Mouse (Mus musculus): ENCODE results near the gene Scgb1b30.
"Not testable (repeated sequence)": the region's sequence is repeated elsewhere in the genome, so short reads cannot be mapped to it uniquely, and the experiment has no call there.

The Scgb1b30 gene

DNA sequence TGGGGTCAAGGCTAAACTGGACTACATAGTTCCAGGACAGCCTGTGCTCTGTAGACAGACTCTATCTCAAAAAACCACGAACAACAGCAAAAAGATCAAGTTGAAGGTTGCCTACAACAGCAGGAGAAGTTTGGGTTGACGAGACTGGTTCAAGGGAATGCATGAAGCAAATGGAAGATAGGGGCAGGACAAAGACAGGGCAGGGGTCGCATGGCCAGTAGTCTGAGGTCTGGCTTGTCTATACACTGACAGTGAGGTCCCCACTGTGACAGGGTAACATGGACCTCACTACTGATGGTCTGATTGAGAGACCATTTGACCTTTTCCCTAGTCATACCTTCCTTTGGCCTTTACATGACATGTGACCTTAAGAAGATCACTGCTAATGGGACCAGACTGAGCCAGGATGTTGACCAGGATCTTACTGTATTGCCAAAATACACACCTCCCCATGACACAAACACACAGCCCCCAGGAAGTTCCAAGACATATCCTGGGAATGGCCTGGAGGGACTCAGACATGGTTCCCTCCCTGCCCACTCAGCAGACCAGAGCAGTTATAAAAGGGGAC is at the start of gene Scgb1b30:
Gene Scgb1b30, plus strand, starts transcription at position 521 of the 571 bp plus-strand sequence.
- DNase-seq (ENCODE audit: low read depth, low spot score): peak; percentile 1

DNA sequence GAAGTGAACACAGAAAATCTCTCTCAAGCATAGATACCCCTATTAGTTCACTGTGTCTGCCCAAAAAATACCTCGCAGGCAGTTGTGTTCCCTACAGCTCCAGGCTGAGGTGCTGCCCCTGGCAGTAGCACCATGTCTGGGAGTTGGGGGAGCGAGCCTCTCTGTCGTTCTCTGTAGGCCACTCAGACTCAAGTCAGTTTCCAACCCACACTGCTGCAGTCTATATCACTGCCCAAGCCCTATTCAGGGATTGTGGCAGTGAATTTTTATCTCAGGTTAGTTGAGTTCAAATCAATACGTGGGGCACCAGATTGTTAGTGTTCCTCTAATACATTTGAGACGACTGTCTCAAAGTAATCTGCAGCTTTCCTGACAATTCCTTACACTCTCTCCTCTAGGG is 27.1 kb upstream of the Scgb1b30 start:
- DNase-seq (ENCODE audit: low read depth, low spot score): not testable (repeated sequence)

DNA sequence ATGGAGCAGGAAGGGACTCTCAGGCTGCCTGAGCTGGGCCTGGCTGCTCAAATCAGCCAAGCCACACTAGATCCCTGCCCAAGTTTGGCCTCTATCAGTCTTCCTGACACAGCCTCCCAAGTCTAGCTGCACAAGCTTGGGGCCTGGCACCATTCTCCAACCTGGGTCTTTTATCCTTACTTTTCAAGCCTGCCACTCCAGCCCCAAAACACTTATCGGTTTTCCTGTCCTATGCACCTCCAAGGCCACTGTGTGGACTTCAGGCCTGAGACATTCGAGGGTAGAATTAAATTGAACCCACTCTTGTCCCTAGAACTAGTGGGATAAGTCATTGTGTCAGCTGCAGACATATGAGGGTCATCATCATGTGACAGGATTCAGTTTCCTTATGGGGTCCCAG is 4.8 kb downstream of the Scgb1b30 start:
- no peak for DNase-seq (ENCODE audit: low read depth, low spot score)

DNA sequence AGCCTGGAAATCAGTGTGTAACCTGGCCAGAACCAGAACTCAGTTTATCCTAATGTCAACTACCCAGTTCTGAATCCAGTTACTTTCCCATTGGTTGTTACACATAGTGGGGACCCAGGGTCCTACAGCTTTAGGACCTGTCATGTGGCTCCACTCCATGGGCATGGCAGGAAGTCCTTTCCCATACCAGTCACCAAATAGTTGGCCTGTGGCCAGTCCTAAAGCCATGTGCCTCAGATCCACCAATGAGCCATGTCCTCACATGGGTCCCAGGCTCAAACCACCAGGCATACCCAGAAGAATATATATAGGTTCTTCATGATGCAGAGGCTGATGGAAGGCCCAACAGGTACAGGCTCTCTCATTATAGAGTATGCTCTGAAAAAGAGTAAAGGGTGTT is 6.0 kb downstream of the Scgb1b30 start:
- no peak for DNase-seq (ENCODE audit: low read depth, low spot score)

DNA sequence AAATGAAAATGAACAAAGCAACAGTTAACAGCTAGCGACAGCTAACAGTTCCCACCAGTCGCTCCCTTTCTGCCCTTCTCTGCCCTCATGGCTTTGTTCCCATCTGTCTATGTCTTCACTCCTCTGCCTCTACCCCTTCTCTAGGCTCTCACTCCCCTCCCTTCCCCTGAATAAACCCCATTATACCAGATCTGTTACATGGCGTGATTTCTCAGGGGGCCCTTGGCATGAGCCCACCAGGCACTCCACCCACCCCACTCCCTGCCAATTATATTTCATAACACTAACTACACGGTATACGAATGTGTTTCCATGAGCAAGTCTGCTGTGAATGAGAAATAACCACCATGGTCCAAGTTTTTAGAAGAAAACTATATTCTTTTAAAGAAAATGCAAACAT is 14.0 kb downstream of the Scgb1b30 start:
- no peak for DNase-seq (ENCODE audit: low read depth, low spot score)

DNA sequence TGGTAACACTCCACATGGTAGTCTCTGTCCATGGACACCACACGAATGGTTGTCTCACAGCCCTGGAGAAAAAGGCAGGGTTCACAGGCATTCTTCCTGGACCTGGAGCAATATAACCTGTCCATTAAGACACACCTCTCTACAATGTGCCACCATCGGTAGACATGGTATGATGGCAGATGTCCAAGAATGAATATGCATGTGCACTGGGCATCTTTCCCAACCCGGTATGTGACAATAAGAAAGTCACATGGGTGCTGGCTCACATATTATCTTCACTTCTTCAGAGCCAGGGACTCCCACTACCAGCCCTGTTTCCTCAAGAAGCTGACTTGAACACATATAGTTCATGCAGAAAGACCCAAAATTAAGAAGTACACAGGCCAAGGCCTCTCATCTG is 21.4 kb downstream of the Scgb1b30 start:
- no peak for DNase-seq (ENCODE audit: low read depth, low spot score)

DNA sequence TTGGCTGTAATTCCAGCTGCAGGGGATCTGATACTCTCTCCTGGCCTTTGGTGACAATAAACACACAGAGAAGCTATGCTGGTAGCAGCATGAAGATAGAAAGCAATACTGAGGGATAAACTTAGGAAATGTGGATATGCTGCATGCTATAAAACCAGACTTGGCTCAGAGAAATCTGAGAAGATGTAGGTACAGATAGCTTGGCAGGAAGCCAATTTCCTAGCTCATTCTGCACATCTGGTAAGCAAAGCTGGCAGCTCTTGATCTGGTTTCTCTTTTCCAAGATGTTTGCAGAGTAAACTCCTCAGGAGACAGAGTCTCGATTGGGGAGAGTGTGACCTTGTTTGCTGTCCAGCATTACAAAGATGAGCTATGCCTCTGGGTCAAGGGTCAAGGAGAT is 25.4 kb downstream of the Scgb1b30 start:
- not testable (repeated sequence) for DNase-seq (ENCODE audit: low read depth, low spot score)

DNA sequence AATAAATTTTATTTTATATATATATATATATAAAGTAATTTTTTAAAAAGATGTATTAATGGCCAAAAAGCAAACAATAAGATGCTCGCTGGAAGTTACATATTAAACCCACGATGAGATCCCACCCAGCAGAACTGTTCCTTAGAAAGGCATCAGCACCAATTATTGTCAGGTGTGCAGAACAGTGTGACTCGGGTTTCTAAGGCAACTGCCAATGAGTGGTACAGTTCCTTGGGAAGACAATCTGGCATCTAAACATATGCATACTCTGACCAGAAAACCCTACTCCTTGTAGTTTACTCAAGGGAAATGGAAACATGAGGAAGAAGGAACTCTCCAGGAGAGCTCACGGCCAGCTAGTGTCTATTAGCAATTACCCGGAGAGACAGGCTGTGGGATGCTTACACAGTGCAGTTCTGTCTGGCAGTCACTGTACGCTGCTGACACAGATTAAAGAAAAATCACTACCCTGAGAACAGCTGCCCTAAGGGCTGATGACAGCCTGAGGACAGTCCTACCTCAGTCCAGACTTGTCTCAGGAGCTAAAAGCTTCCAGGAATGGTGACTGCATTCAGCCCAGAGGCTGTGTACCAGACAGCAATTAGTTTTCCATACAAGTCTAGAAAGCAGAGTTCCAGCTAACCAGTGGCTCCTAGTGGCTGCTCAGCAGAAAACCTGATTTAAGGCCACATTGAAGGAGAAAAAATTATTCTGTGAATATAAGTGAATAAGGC is 27.9 kb downstream of the Scgb1b30 start:
- no peak for DNase-seq (ENCODE audit: low read depth, low spot score)

DNA sequence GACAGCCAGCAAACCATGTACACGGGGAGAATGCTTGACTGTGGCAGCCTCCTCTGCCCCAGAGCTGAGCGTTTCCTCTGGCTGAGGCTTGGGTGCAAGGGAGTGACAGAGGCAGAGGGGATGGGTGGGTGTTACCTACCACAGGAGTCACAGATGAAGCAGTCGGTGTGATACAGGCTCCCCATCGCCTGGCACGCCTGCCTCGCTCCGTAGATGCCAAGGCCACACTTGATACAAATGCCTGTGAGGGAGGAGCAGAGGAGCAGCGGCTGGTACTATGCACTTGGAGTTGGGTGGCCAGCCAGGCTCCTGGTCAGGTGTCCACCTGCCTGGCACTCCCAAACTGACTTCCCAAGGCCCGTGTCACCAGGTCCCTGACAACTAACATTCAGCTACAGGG is 30.1 kb downstream of the Scgb1b30 start:
- DNase-seq (ENCODE audit: low read depth, low spot score): no peak

DNA sequence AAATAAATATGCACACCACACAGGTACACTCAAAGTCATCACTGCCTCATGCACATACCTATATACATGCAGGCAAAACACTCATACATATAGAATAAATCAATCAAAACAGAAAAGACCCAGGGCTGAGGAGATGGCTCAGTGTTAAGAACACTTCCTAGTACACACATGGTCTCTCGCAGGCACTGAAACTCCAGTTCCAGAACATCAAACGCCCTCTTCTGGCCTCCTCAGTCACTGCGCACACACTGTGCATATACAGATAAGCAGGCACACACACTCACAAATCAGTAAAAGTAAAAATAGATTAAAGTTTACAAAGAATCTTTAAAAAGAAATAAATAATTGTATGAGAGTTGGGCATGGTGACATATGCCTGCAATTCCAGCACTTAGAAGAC is 31.1 kb downstream of the Scgb1b30 start:
- no peak for DNase-seq (ENCODE audit: low read depth, low spot score)

DNA sequence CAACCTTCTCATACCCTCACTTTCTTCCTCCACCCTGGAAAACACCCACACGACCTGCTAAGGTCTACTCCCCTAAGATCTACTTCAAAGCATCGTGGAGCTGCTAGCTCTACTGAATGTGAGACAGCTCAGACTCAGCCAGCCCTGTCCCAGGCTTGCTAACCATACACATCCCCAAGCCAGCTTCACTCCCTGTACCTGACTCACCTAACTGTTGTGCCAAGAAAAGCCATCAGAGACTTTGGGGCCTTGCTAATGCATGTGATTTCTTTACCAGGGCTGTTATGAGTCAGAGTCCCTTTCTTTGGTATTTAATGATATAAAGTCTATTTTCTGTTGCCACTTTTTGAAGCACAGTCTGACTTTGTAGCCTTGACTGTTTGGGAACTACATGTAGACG is 35.9 kb downstream of the Scgb1b30 start:
- DNase-seq (ENCODE audit: low read depth, low spot score): no peak

DNA sequence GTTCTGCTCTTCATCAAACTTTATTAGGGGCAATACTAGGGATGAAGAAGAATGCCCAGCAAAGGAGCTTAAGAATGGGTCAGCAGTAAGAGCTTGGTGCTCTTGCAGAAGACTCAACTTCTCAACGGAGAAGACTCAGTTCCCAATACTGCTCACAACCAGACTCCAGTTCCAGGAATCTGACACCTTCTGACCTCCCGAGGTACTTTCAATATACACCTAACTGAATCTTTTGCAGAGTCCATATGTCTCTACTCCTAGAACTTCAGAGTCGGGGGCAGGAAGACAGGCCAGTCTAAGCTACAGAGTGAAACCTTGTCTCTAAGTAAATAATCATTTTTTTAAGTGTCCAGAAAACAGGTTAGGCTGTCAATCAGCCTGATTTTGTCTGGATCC is 36.7 kb downstream of the Scgb1b30 start:
- DNase-seq (ENCODE audit: low read depth, low spot score): no peak

DNA sequence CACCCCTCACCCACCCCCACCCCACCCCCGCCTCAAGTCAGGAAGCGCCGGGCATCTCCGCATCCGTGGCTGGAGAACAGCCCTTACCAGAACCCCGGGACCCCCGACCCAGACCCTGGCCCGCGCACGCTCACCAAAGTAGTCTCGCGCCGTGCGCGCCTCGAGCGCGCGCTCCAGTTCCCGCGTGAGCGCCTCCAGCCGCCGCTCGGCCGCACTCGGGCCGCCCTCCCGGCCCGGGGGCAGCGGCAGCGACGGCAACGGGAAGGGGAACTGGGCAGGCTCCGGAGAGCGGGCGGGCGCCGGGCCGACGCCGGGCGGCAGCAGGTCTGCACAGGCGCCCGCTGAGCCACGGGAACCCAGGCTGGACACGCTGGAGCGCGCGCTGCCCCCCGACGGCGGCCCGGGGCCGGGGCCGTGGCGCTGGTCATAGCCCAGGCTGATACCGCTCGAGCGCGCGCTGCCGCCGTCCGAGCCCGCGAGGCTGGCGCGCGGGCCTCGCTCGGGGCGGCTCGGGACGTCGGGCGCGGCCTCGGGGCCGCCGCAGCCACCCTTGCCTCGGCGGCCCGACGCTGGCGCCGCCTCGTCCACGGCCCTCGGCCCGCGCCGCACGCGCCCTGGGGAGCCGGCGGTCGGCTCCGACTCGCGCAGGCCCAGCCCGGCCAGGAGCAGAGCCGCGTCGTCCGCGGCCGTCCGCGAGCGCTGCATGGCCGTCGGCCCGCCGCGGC is 37.3 kb downstream of the Scgb1b30 start:
- DNase-seq (ENCODE audit: low read depth, low spot score): no peak

DNA sequence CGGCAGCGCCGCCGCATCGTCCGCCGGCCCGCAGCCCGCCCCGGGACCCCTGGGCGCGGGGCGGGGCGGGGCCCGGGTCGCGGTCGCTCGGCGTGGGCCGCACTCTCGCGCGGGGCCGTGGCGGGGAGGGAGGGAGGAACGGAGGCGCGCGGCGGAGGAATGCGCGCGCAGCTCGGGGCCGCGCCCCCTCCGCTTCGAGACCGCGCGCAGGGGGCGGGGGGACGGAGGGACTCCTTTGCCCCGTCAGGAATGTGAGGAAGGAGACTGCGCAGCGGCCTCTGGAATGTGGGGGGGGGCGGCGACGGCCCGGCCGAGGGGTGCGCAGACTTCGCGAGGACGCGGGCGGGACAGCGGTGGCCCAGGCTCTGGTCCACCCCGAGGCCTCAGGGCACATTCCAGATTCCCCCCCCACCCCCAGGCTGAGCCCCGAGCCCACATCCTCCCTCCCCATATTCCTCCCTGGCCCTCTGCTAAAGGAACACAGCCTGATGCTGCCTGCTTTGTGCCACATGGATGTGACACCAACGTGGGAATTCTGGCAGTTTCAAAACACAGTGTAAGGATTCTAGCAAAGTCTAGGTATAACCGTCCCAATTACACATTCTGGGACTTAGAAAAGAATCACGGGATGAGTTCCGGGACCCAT is 38.0 kb downstream of the Scgb1b30 start, which contains the start of gene Wtip:
Gene Wtip, minus strand, starts transcription at position 152 of the 646 bp plus-strand sequence.
- peak; percentile 85 for DNase-seq (ENCODE audit: low read depth, low spot score)

DNA sequence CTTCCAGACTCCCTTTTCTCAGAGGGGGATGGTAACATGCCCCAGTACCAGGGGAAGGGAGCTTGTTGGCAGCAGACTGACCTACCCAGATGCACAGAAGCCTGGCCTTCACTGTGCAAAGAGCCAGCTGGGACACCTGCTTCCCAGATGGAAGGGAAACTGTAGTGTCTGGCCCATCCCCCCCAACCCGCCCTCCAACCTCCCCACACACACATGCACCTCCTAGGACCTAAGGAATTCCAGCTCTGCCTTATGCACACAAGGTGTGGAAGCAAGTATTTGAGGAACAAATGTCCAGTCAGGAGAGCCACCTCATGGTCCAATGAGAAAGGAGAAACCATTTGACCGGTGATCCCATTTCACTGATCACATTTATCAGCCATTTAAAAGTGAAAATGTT is 39.1 kb downstream of the Scgb1b30 start:
- no peak for DNase-seq (ENCODE audit: low read depth, low spot score)

DNA sequence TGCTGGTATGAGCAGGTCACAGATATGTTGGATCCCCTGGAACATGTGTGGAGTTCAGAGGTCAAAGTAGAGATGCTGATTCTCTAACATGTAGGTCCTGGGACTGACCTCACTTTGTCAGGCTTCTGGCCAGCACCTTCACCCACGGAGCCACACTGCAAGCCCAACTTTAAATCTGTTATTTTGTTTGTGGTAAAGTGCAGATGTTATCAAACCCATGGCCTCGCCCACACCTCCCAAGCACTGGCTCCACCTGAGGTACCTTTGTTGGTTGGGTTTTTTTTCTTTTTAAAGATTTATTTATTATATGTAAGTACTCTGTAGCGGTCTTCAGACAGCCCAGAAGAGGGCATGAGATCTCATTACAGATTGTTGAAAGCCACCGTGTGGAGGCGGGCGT is 44.3 kb downstream of the Scgb1b30 start:
- DNase-seq (ENCODE audit: low read depth, low spot score): no peak

DNA sequence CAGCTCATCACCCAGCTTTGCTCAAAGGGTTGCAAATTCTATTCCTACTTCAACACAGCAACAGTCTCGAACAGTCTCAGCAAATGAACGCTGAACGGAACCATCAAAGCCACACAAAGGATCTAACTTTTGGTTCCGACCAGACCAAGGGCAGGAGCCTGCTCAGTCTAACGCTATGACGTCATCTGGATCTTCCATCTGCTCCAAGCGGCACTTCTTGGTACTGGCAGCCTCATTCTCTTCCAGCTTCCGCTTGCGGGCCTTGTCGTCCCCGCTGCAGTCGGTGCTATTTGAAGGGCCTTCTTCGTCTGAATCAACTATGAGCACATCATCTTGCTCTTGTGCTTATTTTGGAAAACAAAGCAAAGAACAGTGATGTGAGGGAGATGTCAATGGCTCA is 45.9 kb downstream of the Scgb1b30 start:
- DNase-seq (ENCODE audit: low read depth, low spot score): peak; percentile 76

DNA sequence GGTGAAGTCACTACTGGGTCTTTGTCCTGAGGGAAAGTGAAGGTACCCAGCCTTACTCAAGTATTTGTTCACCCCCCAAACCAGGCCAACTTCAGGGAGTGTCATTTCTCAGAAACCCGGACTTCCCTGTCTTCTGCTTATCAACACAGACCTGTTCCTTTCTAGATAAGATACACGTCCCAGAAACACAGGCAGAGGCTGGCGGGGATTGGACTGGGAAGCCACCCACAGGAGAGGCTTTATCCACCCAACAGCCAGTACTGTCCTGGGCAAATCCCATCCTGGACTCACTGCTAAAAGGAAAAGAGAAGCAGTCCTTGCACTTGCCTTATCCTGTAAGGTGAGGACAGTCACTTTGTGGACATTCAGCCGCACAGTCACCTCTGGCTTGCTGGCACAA is 52.0 kb downstream of the Scgb1b30 start:
- DNase-seq (ENCODE audit: low read depth, low spot score): no peak

Measured in ES-CJ7 (cell line).